ENCODE assay signal across 8 mouse cellular contexts in the genomic region with DNA sequence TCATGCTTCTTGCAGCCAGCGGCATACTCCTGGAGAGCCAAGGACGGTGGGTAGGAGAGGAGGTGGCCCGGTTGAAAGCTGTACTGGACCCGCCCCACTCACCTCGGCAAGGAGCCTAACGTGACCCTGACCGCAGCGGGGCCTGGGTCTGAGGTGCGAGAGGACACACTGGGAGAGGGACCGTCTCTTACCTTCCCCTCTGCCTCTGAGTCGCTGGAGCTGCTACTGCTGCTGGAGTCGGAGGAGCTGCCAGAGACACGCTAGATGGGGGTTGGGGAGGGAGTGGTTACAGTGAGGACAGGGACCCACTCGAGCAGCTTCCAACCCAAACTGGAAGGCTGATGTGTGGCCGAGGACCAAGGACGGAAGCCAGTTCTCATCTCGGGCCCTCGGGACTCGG. TPM values are rescaled to one million over a fixed set of nuclear protein-coding genes. Genes with fewer than 3 reads are reported as not detected.
DNase-seq lines count a peak whose midpoint lies in the region; ATAC-seq and TF ChIP-seq lines count a peak whose summit lies in the region.

No protein-coding gene starts in this region.

- peak overlapping the region; percentile 49 for H3K4me3 ChIP-seq in heart, embryonic 16.5 days (ENCODE audit: low read length)
- peak overlapping the region; percentile 76 for H3K4me3 ChIP-seq in liver, adult 2 months (ENCODE audit: insufficient read depth, low read depth, low read length)
- no peak overlapping the region for H3K4me3 ChIP-seq in neural tube, embryonic 14.5 days (ENCODE audit: low read depth, low read length)

- ATAC-seq in heart, embryonic 16.5 days (replicated peaks; ENCODE audit: extremely low read depth, insufficient read depth, low FRiP score) = peak; percentile 4; the same call in 1 of the 2 replicates
- no peak for ATAC-seq in neural tube, embryonic 14.5 days (ENCODE audit: low read depth)

- TF ChIP-seq POLR2A in liver, adult 2 months (IDR thresholded peaks at IDR 0.05; ENCODE audit: extremely low read depth, insufficient read depth, low read length) = no peak

- WGBS in heart, embryonic 16.5 days = 16% methylated on average over 19 of the region's 19 CpGs
- 12% methylated on average over 19 of the region's 19 CpGs for WGBS in liver, adult 2 months
- 16% methylated on average over 16 of the region's 19 CpGs for WGBS in neural tube, embryonic 14.5 days

- H3K9me3 ChIP-seq in heart, embryonic 16.5 days (replicated peaks; ENCODE audit: control insufficient read depth, low read length) = no peaks in the 10 kb centered on the region
- H3K9me3 ChIP-seq in neural tube, embryonic 14.5 days (ENCODE audit: control insufficient read depth, low read length) = no peaks in the 10 kb centered on the region

- H3K27ac ChIP-seq in heart, embryonic 16.5 days (ENCODE audit: low read length) = 0 out of 2 replicates have a peak overlapping the region, but pooled peaks have one; percentile 17
- H3K27ac ChIP-seq in liver, adult 2 months (replicated peaks; ENCODE audit: insufficient read depth, low read depth, low read length) = peak overlapping the region; percentile 78
- H3K27ac ChIP-seq in neural tube, embryonic 14.5 days (ENCODE audit: low read depth, low read length) = no peak overlapping the region

- TF ChIP-seq CTCF in liver, adult 2 months (IDR thresholded peaks at IDR 0.05; ENCODE audit: low read depth, low read length) = no peak

- peaks cover 9% of the 10 kb centered on the region for H3K4me1 ChIP-seq in heart, embryonic 16.5 days (ENCODE audit: control insufficient read depth, insufficient read depth, low read length)
- H3K4me1 ChIP-seq in liver, adult 2 months (ENCODE audit: control insufficient read depth, insufficient read depth, low read length) = peaks cover 13% of the 10 kb centered on the region; the same call in 1 of the 2 replicates
- H3K4me1 ChIP-seq in neural tube, embryonic 14.5 days (ENCODE audit: control insufficient read depth, insufficient read depth, low read length) = no peaks in the 10 kb centered on the region

- H3K79me2 ChIP-seq in liver, adult 2 months (ENCODE audit: control insufficient read depth, insufficient read depth, low read length) = no peaks in the 10 kb centered on the region

- H3K9ac ChIP-seq in heart, embryonic 16.5 days (ENCODE audit: low read length) = peak overlapping the region; percentile 70
- H3K9ac ChIP-seq in liver, adult 2 months (ENCODE audit: low read depth, low read length) = peak overlapping the region; percentile 79
- peak overlapping the region; percentile 32; the same call in 1 of the 2 replicates for H3K9ac ChIP-seq in neural tube, embryonic 14.5 days (replicated peaks; ENCODE audit: low read depth, low read length)

- no peaks in the 10 kb centered on the region for H3K27me3 ChIP-seq in heart, embryonic 16.5 days (ENCODE audit: control insufficient read depth, insufficient read depth, low read length)
- H3K27me3 ChIP-seq in liver, adult 2 months (ENCODE audit: control insufficient read depth, insufficient read depth, low read length) = no peaks in the 10 kb centered on the region
- peaks cover 5% of the 10 kb centered on the region; the same call in 1 of the 2 replicates for H3K27me3 ChIP-seq in neural tube, embryonic 14.5 days (ENCODE audit: control insufficient read depth, insufficient read depth, low read length)

- peak overlapping the region; percentile 85 for H3K4me2 ChIP-seq in heart, embryonic 16.5 days (ENCODE audit: low read depth, low read length)
- H3K4me2 ChIP-seq in neural tube, embryonic 14.5 days (ENCODE audit: low read depth, low read length) = peak overlapping the region; percentile 21; the same call in 1 of the 2 replicates

- intact Hi-C loops in heart, postnatal 25 days (cut with DNase I) = loop anchor here (1.0 to 5.0 kb wide), 3 partner anchors 35 to 120 kb away; partner anchors contain the start of genes Ryr1 and Spint2

- H3K36me3 ChIP-seq in heart, embryonic 16.5 days (ENCODE audit: control insufficient read depth, insufficient read depth) = peaks cover 16% of the 10 kb centered on the region
- H3K36me3 ChIP-seq in liver, adult 2 months (ENCODE audit: control insufficient read depth, insufficient read depth, low read length) = no peaks in the 10 kb centered on the region
- H3K36me3 ChIP-seq in neural tube, embryonic 14.5 days (ENCODE audit: control insufficient read depth, insufficient read depth, low read length) = no peaks in the 10 kb centered on the region; the same call in 1 of the 2 replicates

- peak; percentile 29 to 60 for DNase-seq in heart, adult 18-20 months
- DNase-seq in heart, postnatal 25 days (ENCODE audit: low spot score) = no peak
- peak; percentile 10 for DNase-seq in adrenal gland, postnatal 25 days
- peak; percentile 40 for DNase-seq in liver, adult 2 months (ENCODE audit: extremely low read depth, low read depth, low spot score)
- DNase-seq in layer of hippocampus, postnatal 14 days (ENCODE audit: low spot score in 2 of 2) = no peak
- DNase-seq in urinary bladder, postnatal 10 days (ENCODE audit: low spot score) = no peak

RNA-seq across cellular contexts. Expression of gene 2200002D01Rik, which starts 0.6 kb away (rescaled TPM):
- 1 to 10 TPM in 1 of 2 experiments, under 1 TPM in 1; 0.77 to 1.6 TPM for total RNA-seq in heart, adult 18-20 months (2021)
- total RNA-seq in heart, postnatal 25 days (2021) = 1 to 10 TPM in 1 of 2 experiments, under 1 TPM in 1; 0.73 to 3.7 TPM
- total RNA-seq in adrenal gland, postnatal 25 days (2021) = 0.86 and 2.0 TPM in 2 replicates
- 7.6 and 10.3 TPM in 2 replicates for polyA plus RNA-seq in heart, embryonic 16.5 days (2015; fragmentation: Nextera tagmentation; extraction: Ambion mirVana)
- total RNA-seq in liver, adult 2 months (2014; rRNA removed) = 2.3 and 6.9 TPM in 2 replicates
- 5.2 and 7.4 TPM in 2 replicates for polyA plus RNA-seq in liver, adult 2 months (2012; rRNA removed)
- polyA plus RNA-seq in neural tube, embryonic 14.5 days (2014; fragmentation: Nextera tagmentation; extraction: Ambion mirVana) = 0.50 and 0.75 TPM in 2 replicates
- total RNA-seq in layer of hippocampus, postnatal 14 days (2021) = not detected

RNA-seq across cellular contexts. Expression of gene Yif1b, which starts 9.6 kb away (rescaled TPM):
- 10 to 100 TPM; 66.3 to 69.2 TPM for total RNA-seq in heart, adult 18-20 months (2021)
- total RNA-seq in heart, postnatal 25 days (2021) = 10 to 100 TPM; 75.2 to 78.9 TPM
- 43.6 and 49.3 TPM in 2 replicates for total RNA-seq in adrenal gland, postnatal 25 days (2021)
- polyA plus RNA-seq in heart, embryonic 16.5 days (2015; fragmentation: Nextera tagmentation; extraction: Ambion mirVana) = 116 and 125 TPM in 2 replicates
- 40.7 and 59.9 TPM in 2 replicates for total RNA-seq in liver, adult 2 months (2014; rRNA removed)
- polyA plus RNA-seq in liver, adult 2 months (2012; rRNA removed) = 132 and 143 TPM in 2 replicates
- 95.3 and 104 TPM in 2 replicates for polyA plus RNA-seq in neural tube, embryonic 14.5 days (2014; fragmentation: Nextera tagmentation; extraction: Ambion mirVana)
- 10 to 100 TPM; 42.3 to 49.5 TPM for total RNA-seq in layer of hippocampus, postnatal 14 days (2021)

RNA-seq across cellular contexts. Expression of gene Kcnk6, which starts 15.4 kb away (rescaled TPM):
- total RNA-seq in heart, adult 18-20 months (2021) = 1 to 10 TPM; 2.7 to 2.9 TPM
- total RNA-seq in heart, postnatal 25 days (2021) = 1 to 10 TPM; 2.4 to 2.5 TPM
- total RNA-seq in adrenal gland, postnatal 25 days (2021) = 1.1 and 1.6 TPM in 2 replicates
- polyA plus RNA-seq in heart, embryonic 16.5 days (2015; fragmentation: Nextera tagmentation; extraction: Ambion mirVana) = 2.1 TPM in 2 replicates
- 1.7 and 2.0 TPM in 2 replicates for total RNA-seq in liver, adult 2 months (2014; rRNA removed)
- polyA plus RNA-seq in liver, adult 2 months (2012; rRNA removed) = 3.3 and 5.3 TPM in 2 replicates
- polyA plus RNA-seq in neural tube, embryonic 14.5 days (2014; fragmentation: Nextera tagmentation; extraction: Ambion mirVana) = 0.32 and 0.52 TPM in 2 replicates
- total RNA-seq in layer of hippocampus, postnatal 14 days (2021) = 1 to 10 TPM; 2.9 to 3.8 TPM

RNA-seq across cellular contexts. Expression of gene Catsperg1, which starts 33.9 kb away (rescaled TPM):
- total RNA-seq in heart, adult 18-20 months (2021) = under 1 TPM in 1 of 2 experiments, not detected in 1; 0.89 TPM
- under 1 TPM; 0.16 to 0.34 TPM for total RNA-seq in heart, postnatal 25 days (2021)
- 0.67 and 2.8 TPM in 2 replicates for total RNA-seq in adrenal gland, postnatal 25 days (2021)
- 0.09 and 0.45 TPM in 2 replicates for polyA plus RNA-seq in heart, embryonic 16.5 days (2015; fragmentation: Nextera tagmentation; extraction: Ambion mirVana)
- total RNA-seq in liver, adult 2 months (2014; rRNA removed) = 0.27 and 0.28 TPM in 2 replicates
- 0.12 and 0.24 TPM in 2 replicates for polyA plus RNA-seq in liver, adult 2 months (2012; rRNA removed)
- 2.5 and 3.8 TPM in 2 replicates for polyA plus RNA-seq in neural tube, embryonic 14.5 days (2014; fragmentation: Nextera tagmentation; extraction: Ambion mirVana)
- 1 to 10 TPM; 1.6 to 1.8 TPM for total RNA-seq in layer of hippocampus, postnatal 14 days (2021)

RNA-seq across cellular contexts. Expression of gene Spint2, which starts 34.0 kb away (rescaled TPM):
- 10 to 100 TPM; 45.7 to 53.8 TPM for total RNA-seq in heart, adult 18-20 months (2021)
- total RNA-seq in heart, postnatal 25 days (2021) = 10 to 100 TPM; 33.5 to 37.1 TPM
- total RNA-seq in adrenal gland, postnatal 25 days (2021) = 23.0 and 36.9 TPM in 2 replicates
- 114 and 116 TPM in 2 replicates for polyA plus RNA-seq in heart, embryonic 16.5 days (2015; fragmentation: Nextera tagmentation; extraction: Ambion mirVana)
- 24.8 and 28.9 TPM in 2 replicates for total RNA-seq in liver, adult 2 months (2014; rRNA removed)
- polyA plus RNA-seq in liver, adult 2 months (2012; rRNA removed) = 120 and 133 TPM in 2 replicates
- polyA plus RNA-seq in neural tube, embryonic 14.5 days (2014; fragmentation: Nextera tagmentation; extraction: Ambion mirVana) = 46.9 and 62.4 TPM in 2 replicates
- total RNA-seq in layer of hippocampus, postnatal 14 days (2021) = 10 to 100 TPM; 16.0 to 27.0 TPM

Comparison
In these comparisons a context has a peak if more than half of its experiments do, and no peak if none do; other contexts are left out.
1. DNase-seq: peak in heart, adult 18-20 months (2 of 2), adrenal gland, postnatal 25 days (single experiment) and liver, adult 2 months (single experiment); none in heart, postnatal 25 days (single experiment), layer of hippocampus, postnatal 14 days (0 of 2) and urinary bladder, postnatal 10 days (single experiment).
2. Peak in every context shown above with its lines, with median percentiles within 50 percentile points of each other: H3K9ac ChIP-seq.